Mouse (Mus musculus): ENCODE results near the gene OR5BS1P. TPM values are rescaled to one million over a fixed set of nuclear protein-coding genes. Genes with fewer than 3 reads are reported as not detected.

OR5BS1P gene
- polyA plus RNA-seq, 1 experiment from 2014 or later: not detected

GRCm38 (mm10) chr15:98479568-98480102, 9.9 kb downstream of the OR5BS1P start:
- Histone ChIP-seq H3K9ac (no peak overlapping the region), H3K4me1 (no peaks in the 10 kb centered on the region), H3K27ac (no peak overlapping the region), H3K9me3 (no peaks in the 10 kb centered on the region), H3K4me3 (no peak overlapping the region), H3K27me3 (replicated peaks) (no peaks in the 10 kb centered on the region), H3K4me2 (replicated peaks) (no peak overlapping the region), H3K36me3 (no peaks in the 10 kb centered on the region)
- ATAC-seq (ENCODE audit: low FRiP score, low read depth): no peak
- 79% methylated on average over 7 of the region's 7 CpGs for WGBS

GRCm38 (mm10) chr15:98482701-98483100, 13.0 kb downstream of the OR5BS1P start, which contains the start of gene Lalba:
TSS of gene Lalba (minus strand) at chr15:98482721.
- H3K4me3 ChIP-seq: no peak within 1 kb of the TSS
- no peak within 1 kb of the TSS for H3K9ac ChIP-seq
- WGBS: 63% methylated on average over 3 of the region's 3 CpGs
- no peaks in the 10 kb centered on the region for H3K27me3 ChIP-seq (replicated peaks)
- H3K4me1 ChIP-seq: no peaks in the 10 kb centered on the region
- no peaks in the 10 kb centered on the region for H3K9me3 ChIP-seq
- ATAC-seq (ENCODE audit: low FRiP score, low read depth): no peak
- no peak within 1 kb of the TSS for H3K4me2 ChIP-seq (replicated peaks)
- no peaks in the 10 kb centered on the region for H3K36me3 ChIP-seq
- H3K27ac ChIP-seq: no peak within 1 kb of the TSS

DNA sequence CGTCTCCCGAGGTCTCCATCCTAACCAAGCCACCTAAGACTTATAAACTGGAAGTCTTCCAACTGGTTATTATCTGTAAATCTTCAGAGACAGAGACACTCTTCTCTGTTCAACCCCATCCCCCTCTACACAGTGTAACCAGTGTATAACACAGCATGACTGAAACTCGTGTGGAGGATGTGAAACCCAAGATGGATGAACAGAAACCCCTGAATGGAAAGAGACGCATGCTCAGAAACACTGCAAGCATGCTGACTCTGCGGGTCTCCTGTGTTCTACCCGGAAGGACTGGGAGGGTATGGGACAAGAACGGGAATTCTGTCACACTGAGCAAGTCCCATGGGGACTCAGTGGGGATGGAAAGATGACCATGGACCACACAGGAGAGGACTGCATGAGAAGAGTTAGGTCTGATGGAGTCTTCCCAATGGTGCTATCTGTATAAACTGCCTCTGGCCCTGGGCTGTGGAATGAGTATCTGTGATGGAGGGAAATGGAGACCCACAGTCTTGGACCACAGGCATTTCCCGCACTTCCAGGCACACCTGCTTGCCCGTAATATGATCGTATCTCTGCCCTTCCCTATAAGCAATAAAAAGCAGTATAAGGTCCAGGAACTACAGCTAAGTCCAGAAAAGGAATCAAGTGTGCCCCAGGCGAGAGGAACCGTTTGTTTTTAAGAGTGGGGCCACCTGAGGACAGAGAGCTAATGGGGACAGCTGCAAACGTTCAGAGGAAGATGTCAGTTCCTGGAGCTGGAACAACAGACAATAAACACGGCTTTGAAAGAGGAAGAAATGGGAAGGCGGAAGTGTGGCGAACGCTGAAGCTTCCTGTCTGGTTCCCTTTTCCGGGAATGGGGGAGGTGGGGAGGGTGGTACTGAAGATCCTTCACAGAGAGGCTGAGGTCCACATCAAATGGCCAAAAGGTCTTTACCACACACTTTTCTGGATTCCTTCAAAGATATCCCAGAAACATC, 14.5 kb downstream of the OR5BS1P start:
- H3K4me3 ChIP-seq: no peak overlapping the region
- H3K27me3 ChIP-seq (replicated peaks): no peaks in the 10 kb centered on the region
- H3K9me3 ChIP-seq: no peaks in the 10 kb centered on the region
- WGBS: 70% methylated on average over 18 of the region's 18 CpGs
- no peak for ATAC-seq (ENCODE audit: low FRiP score, low read depth)
- H3K9ac ChIP-seq: no peak overlapping the region
- no peak overlapping the region for H3K27ac ChIP-seq
- no peaks in the 10 kb centered on the region for H3K36me3 ChIP-seq
- no peaks in the 10 kb centered on the region for H3K4me1 ChIP-seq
- no peak overlapping the region for H3K4me2 ChIP-seq (replicated peaks)

DNA sequence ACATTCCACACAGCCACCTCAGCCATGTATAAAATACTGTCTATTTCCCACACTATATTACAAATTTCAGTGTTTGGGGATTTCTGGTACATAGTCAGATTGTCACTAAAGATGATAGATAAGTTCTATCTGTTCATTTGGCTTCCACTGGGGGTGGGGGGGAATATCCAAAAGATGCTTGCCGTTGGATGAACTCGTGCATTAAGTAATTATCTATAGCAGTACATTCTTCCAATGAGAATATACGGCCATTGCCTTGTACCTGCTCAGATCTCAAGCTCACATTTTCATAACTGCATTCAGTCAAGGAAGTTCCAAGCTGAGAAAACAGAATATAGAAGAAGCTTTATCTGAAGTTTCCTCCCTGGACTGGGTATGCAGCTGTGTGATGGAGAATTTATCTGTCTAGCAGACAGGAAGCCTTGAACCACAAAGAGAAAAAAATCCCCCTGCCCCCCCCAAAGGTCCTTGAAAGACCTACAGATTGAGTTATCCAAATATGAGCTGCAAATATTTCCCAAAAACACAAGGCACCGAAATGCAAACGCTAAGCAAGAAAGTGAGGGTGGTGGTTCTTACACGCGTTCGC, 16.8 kb downstream of the OR5BS1P start:
- H3K27ac ChIP-seq: no peak overlapping the region
- no peaks in the 10 kb centered on the region for H3K36me3 ChIP-seq
- no peaks in the 10 kb centered on the region for H3K27me3 ChIP-seq (replicated peaks)
- 95% methylated on average over 8 of the region's 8 CpGs for WGBS
- H3K9me3 ChIP-seq: no peaks in the 10 kb centered on the region
- ATAC-seq (ENCODE audit: low FRiP score, low read depth): no peak
- H3K9ac ChIP-seq: no peak overlapping the region
- no peaks in the 10 kb centered on the region for H3K4me1 ChIP-seq
- no peak overlapping the region for H3K4me2 ChIP-seq (replicated peaks)
- H3K4me3 ChIP-seq: no peak overlapping the region

DNA sequence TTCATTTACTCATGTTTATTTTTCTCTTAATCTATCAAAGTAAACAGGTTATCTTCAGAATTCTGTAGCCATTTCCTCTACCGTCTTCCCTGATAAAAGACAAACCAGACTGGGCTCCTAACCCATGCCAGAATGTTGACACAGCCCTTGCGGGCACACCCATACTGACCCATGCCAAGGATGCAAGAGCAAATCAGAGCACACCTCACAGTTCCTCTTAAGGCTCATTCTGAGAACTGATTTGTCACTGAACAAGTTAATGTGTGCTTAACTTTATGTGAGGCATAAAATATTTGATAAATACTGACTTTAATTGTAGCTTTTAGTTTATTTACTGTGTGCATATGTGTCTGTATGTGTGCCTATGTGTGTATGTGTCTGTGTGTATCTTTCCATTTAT, 21.6 kb downstream of the OR5BS1P start:
- Histone ChIP-seq H3K27ac (no peak overlapping the region), H3K4me1 (no peaks in the 10 kb centered on the region), H3K9ac (no peak overlapping the region), H3K4me3 (no peak overlapping the region), H3K36me3 (no peaks in the 10 kb centered on the region), H3K4me2 (replicated peaks) (no peak overlapping the region), H3K9me3 (no peaks in the 10 kb centered on the region), H3K27me3 (replicated peaks) (no peaks in the 10 kb centered on the region)
- WGBS: 86% methylated on average over 2 of the region's 2 CpGs
- no peak for ATAC-seq (ENCODE audit: low FRiP score, low read depth)

DNA sequence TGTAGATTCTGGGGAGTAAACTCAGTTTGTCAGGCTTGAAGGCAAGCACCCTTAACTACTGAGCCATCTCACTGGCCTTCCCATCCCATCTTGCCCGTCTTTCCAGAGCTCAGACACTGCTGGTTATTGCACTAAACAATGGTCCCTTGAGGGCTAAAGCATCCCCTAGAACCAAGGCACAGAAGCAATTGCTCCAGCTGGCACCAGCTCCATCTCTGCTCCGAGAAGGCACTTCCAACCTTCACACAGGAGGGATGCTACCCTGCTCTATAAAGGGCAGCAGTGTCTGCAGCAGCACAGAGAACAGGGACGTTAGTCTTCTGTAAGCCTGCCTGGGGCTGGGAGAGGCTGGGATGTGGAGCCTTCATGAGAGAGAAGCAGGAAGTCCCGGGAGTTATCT, 22.4 kb downstream of the OR5BS1P start, which contains the start of gene Olfr279:
Gene Olfr279 (plus strand): TSS at position 301 of the 400 bp plus-strand sequence.
- Histone ChIP-seq H3K4me2 (replicated peaks) (no peak within 1 kb of the TSS), H3K36me3 (no peaks in the 10 kb centered on the region), H3K4me3 (no peak within 1 kb of the TSS), H3K9me3 (no peaks in the 10 kb centered on the region), H3K27me3 (replicated peaks) (no peaks in the 10 kb centered on the region), H3K9ac (no peak within 1 kb of the TSS), H3K27ac (no peak within 1 kb of the TSS), H3K4me1 (no peaks in the 10 kb centered on the region)
- ATAC-seq (ENCODE audit: low FRiP score, low read depth): no peak
- 61% methylated on average over 4 of the region's 4 CpGs for WGBS

GRCm38 (mm10) chr15:98497631-98498030, 27.9 kb downstream of the OR5BS1P start:
- H3K27ac ChIP-seq: no peak overlapping the region
- 90% methylated on average over 17 of the region's 17 CpGs for WGBS
- H3K27me3 ChIP-seq (replicated peaks): no peaks in the 10 kb centered on the region
- no peaks in the 10 kb centered on the region for H3K36me3 ChIP-seq
- H3K9me3 ChIP-seq: no peaks in the 10 kb centered on the region
- H3K4me2 ChIP-seq (replicated peaks): no peak overlapping the region
- H3K4me3 ChIP-seq: no peak overlapping the region
- ATAC-seq (ENCODE audit: low FRiP score, low read depth): no peak
- no peak overlapping the region for H3K9ac ChIP-seq
- H3K4me1 ChIP-seq: no peaks in the 10 kb centered on the region

DNA sequence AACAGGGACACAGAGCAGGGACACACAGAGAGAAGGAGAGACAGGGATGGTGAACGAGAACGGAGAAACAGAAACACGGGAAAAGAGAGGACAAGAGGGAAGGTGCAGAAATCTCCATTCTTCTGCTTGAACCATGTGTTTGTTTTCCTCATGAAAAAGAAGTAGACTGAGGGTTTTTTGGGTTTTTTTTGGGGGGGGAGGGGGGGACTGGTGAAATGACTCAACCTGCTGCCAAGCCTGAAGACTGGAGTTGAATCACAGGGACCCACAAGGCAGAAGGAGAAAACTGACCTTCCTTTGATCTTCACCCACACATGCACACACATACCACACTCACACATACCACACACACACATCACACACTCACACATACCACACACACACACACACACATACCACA, 33.6 kb downstream of the OR5BS1P start:
- Histone ChIP-seq H3K27me3 (replicated peaks) (no peaks in the 10 kb centered on the region), H3K36me3 (no peaks in the 10 kb centered on the region), H3K9me3 (no peaks in the 10 kb centered on the region), H3K27ac (no peak overlapping the region), H3K4me2 (replicated peaks) (no peak overlapping the region), H3K4me1 (no peaks in the 10 kb centered on the region), H3K4me3 (no peak overlapping the region), H3K9ac (no peak overlapping the region)
- ATAC-seq (ENCODE audit: low FRiP score, low read depth): no peak
- 93% methylated on average over 3 of the region's 3 CpGs for WGBS

- H3K4me2 ChIP-seq (replicated peaks): no peak overlapping the region
- no peak overlapping the region for H3K27ac ChIP-seq
These were observed 34.8 kb downstream of the OR5BS1P start for GRCm38 (mm10) chr15:98504514-98504913.

GRCm38 (mm10) chr15:98506253-98506957, 36.7 kb downstream of the OR5BS1P start:
- Histone ChIP-seq H3K9me3 (no peaks in the 10 kb centered on the region), H3K4me3 (no peak overlapping the region), H3K9ac (no peak overlapping the region), H3K27ac (no peak overlapping the region), H3K4me2 (replicated peaks) (no peak overlapping the region), H3K27me3 (replicated peaks) (no peaks in the 10 kb centered on the region), H3K4me1 (peaks cover 4% of the 10 kb centered on the region; the same call in 1 of the 2 replicates), H3K36me3 (no peaks in the 10 kb centered on the region)
- ATAC-seq (ENCODE audit: low FRiP score, low read depth): no peak
- WGBS: 80% methylated on average over 9 of the region's 9 CpGs

More at GRCm38 (mm10) chr15:98504514-98504913, 34.8 kb downstream of the OR5BS1P start:
- no peak overlapping the region for H3K9ac ChIP-seq
- H3K36me3 ChIP-seq: no peaks in the 10 kb centered on the region
- no peak overlapping the region for H3K4me3 ChIP-seq
- 15% methylated on average over 18 of the region's 18 CpGs for WGBS
- H3K27me3 ChIP-seq (replicated peaks): no peaks in the 10 kb centered on the region
- no peaks in the 10 kb centered on the region for H3K4me1 ChIP-seq
- ATAC-seq (ENCODE audit: low FRiP score, low read depth): no peak
- H3K9me3 ChIP-seq: no peaks in the 10 kb centered on the region

DNA sequence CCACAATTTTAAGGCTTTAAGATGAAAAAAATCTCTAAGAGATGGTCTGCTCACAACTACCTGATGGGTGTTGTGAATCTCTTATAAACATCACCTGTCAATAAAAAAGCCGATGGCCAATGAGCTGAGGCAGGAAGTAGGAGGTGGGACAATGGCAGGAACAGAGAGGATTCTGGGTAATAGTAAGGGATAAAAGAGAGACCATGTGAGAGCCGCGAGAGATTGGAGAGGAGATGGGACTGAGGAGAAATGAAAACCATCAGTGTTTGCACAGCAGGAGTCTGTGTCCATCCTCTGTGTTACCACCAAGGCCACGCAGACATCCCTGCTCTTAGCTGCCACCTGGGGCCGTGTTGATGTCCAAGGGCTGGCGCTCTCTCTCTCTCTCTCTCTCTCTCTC, 37.6 kb downstream of the OR5BS1P start:
- H3K27me3 ChIP-seq (replicated peaks): no peaks in the 10 kb centered on the region
- no peak overlapping the region for H3K4me3 ChIP-seq
- 84% methylated on average over 6 of the region's 6 CpGs for WGBS
- no peak overlapping the region for H3K27ac ChIP-seq
- no peaks in the 10 kb centered on the region for H3K36me3 ChIP-seq
- H3K9ac ChIP-seq: no peak overlapping the region
- no peak for ATAC-seq (ENCODE audit: low FRiP score, low read depth)
- H3K4me1 ChIP-seq: peaks cover 4% of the 10 kb centered on the region; the same call in 1 of the 2 replicates
- no peak overlapping the region for H3K4me2 ChIP-seq (replicated peaks)
- H3K9me3 ChIP-seq: no peaks in the 10 kb centered on the region

DNA sequence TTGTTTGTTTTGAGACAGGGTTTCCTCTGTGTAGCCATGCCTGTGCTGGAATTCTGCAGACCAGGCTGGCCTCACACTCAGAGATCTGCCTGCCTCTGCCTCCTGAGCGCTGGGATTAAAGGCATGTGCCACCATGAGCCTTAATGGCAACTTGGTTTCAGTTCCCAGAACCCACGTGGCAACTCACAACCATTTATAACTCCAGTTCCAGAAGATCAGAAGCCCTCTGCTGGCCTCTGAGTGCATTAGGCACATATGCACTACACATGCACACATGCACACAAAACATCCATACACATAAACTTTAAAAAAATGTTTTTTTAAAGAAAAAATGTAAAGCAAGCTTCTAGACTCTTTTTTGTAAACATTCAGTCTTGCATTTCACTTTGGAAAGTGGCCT, 39.7 kb downstream of the OR5BS1P start:
- no peaks in the 10 kb centered on the region for H3K27me3 ChIP-seq (replicated peaks)
- H3K4me1 ChIP-seq: peaks cover 4% of the 10 kb centered on the region; the same call in 1 of the 2 replicates
- WGBS: 62% methylated on average over 2 of the region's 2 CpGs
- no peak for ATAC-seq (ENCODE audit: low FRiP score, low read depth)
- no peak overlapping the region for H3K9ac ChIP-seq
- no peaks in the 10 kb centered on the region for H3K36me3 ChIP-seq
- H3K4me3 ChIP-seq: no peak overlapping the region
- H3K27ac ChIP-seq: no peak overlapping the region
- no peaks in the 10 kb centered on the region for H3K9me3 ChIP-seq
- H3K4me2 ChIP-seq (replicated peaks): no peak overlapping the region

All from neural tube, embryonic 12.5 days (tissue).